14 mouse cellular contexts compared by ENCODE assay signal in genomic region chr7:129428794-129429193, GRCm38 (mm10).
"Had no signal": no experiment of that assay in that cellular context is flagged by ENCODE, and none has a peak within 500 bp of the region (broad histone marks: within the 10 kb centered on the region; RNA-seq: fewer than 3 reads in every experiment).

No protein-coding gene starts in this region.

- H3K4me2 ChIP-seq: liver, embryonic 11.5 days; liver, embryonic 15.5 days; midbrain, embryonic 15.5 days had no signal

- H3K9me3 ChIP-seq: limb, embryonic 10.5 days; liver, embryonic 15.5 days; midbrain, embryonic 15.5 days had no signal

- H3K27ac ChIP-seq: left cerebral cortex, adult 2 months; limb, embryonic 10.5 days; liver, embryonic 15.5 days; midbrain, embryonic 15.5 days had no signal

- H3K27me3 ChIP-seq: liver, embryonic 15.5 days; midbrain, embryonic 15.5 days had no signal

- H3K9ac ChIP-seq: liver, embryonic 15.5 days; midbrain, embryonic 15.5 days had no signal

- DNase-seq: kidney, adult 18-20 months; kidney, postnatal 10 days; kidney, postnatal 4 days; lung, adult 2 months; lung, postnatal 36 days; right cerebral cortex, postnatal 14 days; thymus, adult 2 months; thymus, postnatal 25 days had no signal

- H3K4me1 ChIP-seq: limb, embryonic 10.5 days; liver, embryonic 15.5 days; midbrain, embryonic 15.5 days had no signal

- H3K36me3 ChIP-seq: limb, embryonic 10.5 days; liver, embryonic 15.5 days; midbrain, embryonic 15.5 days had no signal

- ATAC-seq: lung, postnatal 0 days; midbrain, embryonic 15.5 days had no signal

- H3K4me3 ChIP-seq: left cerebral cortex, adult 2 months; limb, embryonic 10.5 days; liver, embryonic 15.5 days; midbrain, embryonic 15.5 days had no signal
